Mouse (Mus musculus) MEL-GATA-1-ER (cell line): Measurements from ENCODE around the gene Pax7.

Experiments used
- DNase-seq: peaks from one replicate; pipeline ENCODE4 v3.0.0-alpha.2; 2012; ENCODE audit warnings: low read depth; ENCODE audit errors: extremely low read depth

Gene Pax7

DNA sequence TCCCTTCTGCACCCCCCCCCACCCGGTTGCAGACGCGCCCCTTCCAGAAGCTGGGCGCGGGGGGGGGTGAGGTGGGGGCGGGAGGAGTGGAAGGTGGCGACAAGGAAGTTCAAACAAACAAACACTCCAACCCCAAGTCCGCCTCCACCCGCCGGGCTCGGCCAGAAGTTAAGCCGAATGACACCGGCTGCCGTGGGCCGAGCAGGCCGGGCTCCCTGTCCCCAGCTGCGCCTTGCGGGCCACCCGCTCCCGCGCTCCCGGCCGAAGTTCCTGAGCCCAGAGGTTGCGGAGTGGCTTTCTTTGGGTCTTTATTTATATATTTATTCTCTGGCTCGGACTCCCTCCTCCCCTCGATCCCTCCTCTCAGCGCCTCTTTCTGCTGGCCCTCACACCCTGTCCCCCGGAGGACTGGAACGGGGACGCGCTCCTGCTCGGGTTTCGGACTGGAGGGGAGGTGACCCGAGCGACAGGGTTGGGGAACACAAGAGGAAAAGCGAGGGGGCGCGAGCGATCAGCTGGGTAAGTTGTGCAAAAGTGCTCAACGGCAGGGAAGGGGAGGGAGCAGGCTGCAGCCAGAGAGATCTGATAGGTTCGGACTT is at the start of gene Pax7:
Pax7 (minus strand) TSS at position 493 of the 599 bp plus-strand sequence.
- no peak for DNase-seq

DNA sequence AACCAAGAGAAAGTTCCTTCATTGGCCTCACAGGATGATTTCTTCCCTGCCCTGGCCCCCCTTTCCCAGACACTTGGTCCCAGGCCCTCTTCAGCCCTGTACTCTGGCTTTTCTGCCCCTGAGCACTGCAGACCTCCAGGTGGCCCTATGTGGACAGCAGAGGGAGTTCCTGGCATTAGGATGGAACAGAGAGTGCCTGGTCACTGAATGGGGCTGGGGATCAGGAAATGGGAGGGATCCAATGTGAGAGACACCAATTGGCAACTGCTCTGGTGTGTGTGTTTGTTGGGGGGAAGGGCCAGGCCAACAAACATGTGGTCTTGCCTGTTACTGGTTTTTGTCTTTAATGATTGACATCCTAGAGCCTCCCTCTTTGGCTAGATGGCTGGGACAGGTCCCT is 48.5 kb upstream of the Pax7 start:
- DNase-seq, result no peak

DNA sequence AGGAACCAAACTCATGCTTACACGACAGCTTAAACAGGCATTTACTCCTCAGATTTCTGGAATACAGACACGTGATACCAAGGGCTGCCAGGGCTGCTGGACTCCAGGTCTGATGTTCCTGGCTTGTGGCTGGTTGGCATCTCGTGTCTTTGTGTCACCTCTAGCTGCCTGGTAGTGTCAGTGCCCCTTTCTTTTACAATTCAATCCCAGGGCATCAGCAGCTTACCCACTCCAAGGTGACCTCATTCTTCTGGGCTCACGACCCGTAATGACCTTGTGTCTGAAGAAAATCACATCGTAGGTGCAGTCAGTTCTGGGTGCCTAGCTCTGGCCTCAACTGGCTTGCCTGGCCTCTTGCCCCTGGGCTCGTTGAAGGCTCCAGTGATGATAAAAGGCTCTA is 46.0 kb upstream of the Pax7 start:
- no peak for DNase-seq

DNA sequence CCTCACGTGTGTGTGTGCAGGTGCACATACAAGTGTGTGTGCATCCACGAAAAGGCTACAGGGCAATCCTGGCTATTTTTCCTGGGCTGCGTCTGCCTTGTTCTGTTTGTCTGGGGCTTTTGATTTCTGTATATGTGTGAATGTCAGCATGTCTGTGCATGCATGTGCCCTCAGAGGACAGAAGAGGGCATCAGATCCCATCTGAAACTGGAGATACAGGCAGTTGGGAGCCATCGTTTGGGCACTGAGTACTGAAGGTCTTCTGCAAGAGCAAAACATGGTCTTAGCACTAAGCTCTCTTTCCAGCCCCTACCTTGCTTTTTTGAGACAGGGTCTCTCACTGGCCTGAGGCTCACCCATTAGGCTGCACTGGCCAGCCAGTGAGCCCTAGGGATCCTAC is 45.1 kb upstream of the Pax7 start:
- DNase-seq, result no peak

DNA sequence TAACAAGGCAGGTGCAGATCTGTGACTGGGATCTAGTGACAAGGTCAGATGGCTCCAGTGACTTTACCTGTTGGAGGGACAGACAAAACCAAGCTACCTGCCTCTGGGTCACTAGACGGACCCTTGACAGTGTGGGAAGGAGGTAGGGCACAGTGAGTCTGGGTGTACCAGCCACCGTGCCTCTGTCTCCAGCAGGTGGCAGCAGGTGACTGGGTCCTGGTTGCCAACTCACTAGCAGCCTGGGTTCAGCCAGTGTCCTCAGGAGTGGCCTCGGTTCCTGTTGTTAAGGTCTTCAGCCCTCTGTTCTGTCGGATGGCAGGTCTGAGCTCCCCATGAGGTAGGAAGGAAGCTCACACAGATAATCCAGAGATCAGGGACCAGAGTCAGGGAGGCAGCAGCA is 43.9 kb upstream of the Pax7 start:
- no peak for DNase-seq

DNA sequence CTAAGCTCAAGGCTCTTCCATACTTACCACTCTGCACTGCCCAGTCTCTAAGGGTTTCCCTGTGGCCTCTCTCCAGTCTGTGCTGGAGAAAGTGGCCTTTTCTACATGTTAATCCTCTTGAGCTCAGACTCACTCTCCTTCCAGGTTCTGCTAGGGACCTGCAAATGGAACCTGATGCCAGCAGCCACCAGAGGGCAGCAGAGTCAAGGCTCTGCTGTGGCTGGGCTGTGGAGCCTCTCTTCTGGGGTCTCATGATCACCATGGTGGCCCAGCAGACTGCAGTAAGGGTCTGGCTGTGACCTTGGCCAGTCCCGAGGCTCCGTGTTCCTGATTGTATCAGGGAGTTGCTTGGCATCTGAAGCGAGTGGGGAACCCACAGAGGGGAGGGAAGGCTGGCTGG is 39.3 kb upstream of the Pax7 start:
- DNase-seq, result no peak

DNA sequence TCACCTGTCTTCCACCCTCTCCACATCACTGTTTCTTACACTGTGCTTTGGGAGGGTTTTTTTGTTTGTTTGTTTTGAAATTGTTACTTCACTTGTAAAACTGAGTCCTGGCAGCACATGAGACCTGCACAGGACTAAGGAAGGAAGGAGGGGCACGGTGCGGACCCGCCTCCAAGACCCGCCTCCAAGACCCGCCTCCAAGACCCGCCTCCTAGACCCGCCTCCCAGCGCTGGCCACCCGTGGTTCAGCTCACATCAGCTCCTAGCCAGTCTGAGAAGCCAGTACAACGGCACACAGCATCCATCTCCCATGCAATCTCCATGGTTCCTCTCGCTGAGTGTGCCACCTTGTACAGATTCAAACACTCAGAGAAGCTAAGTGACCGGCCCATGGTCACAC is 38.4 kb upstream of the Pax7 start:
- DNase-seq, result no peak

DNA sequence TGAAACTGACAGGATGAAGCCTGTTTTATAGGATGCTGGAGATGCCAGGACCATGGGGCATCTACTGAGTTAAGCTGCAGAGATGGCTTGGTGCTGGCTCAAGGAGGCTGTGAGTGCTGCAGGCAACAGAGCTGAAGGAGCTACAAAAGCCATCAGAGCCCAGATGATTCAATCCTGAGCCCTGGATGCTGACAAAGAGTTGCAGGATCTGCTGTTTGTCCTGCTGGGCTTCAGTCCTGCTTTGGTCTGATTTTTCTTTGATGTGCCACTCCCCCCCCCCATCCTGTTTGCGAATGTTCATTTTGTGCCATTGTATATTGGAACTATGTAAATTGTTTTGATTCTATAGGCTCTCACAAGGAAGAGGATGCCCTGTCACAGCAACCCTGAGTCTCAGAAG is 29.9 kb upstream of the Pax7 start:
- DNase-seq, result no peak

DNA sequence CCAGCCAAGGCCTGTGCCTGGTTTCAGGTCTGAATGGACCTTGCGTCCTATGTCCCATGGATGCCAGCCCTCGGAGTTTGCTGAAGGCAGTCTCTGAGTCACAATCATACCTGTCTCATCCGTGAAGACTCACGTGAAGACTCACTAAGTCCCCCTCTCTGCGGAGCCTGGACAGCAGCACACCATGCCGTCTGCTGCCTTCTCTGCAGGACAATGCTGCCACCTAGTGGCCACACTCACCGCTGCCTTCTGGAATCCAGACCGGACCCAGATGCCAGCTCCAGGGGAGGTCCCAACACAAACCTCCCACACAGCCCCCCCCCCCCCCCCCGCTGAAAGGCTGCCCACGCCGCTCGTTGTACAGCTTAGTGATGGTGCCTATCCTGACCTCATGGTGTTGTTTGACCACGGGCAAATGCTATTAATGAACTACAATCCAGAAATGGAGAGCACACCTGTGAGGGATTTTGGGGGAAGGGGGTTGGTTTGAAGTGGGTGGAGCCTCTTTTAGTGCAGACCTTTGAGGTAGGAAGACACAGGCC is 25.4 kb upstream of the Pax7 start:
- DNase-seq, result no peak

DNA sequence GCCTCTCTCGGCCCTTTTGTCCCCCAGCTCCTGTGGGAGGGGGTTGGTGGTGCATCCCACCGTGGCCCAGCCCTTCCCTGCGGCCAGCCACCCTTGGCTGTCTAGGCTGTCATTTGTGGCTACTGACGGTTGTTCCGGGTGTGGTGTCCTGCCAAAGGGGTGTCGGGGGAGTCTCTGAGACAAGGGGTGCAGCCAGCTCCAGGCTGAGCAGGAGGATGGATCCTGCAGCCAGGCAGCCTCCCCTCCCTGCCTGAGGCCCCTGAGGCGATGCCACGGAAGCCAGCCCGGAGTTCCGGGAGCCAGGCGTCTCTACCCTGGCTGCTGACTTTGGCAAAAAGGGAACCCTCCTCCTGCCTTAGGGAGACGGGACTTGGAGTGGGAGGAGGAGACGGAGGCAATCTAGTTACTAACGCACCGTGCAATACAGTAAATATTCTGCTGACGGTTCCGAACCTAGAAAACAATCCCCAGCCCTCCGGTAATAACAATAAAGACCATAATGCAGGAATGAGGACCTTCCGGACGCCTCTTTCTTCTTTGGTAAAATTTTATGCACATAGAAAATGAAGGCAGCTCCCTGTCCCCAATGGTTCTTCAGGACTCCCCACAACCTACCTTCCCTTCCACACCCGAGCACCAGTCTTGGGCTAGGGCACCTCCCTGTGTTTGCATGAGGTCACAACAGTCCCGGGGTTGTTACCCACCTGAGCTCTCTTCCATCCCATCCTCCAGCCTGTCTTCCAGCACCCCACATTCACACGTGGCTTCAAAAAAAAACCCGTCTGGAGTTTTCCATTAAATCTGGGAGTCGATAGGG is 19.1 kb upstream of the Pax7 start:
- no peak for DNase-seq

DNA sequence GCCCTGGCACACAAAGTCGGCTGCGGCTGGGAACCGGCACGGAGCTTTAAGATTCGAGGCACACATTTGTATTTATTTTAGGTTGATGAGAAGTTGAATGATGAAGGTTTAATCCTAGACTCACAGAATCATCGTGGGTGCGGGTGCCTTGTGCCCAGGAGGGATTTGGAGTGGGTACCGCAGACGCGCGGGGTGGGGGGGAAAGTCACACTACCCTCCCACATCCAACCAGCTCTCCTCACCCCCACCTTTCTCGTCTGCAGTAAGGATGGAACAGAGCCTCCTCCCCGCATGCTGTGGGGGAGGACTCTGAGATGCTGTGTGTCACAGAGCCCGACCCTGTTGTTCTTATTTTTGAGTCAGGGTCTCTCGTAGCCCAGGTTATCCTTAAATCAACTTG is 18.1 kb upstream of the Pax7 start:
- no peak for DNase-seq

DNA sequence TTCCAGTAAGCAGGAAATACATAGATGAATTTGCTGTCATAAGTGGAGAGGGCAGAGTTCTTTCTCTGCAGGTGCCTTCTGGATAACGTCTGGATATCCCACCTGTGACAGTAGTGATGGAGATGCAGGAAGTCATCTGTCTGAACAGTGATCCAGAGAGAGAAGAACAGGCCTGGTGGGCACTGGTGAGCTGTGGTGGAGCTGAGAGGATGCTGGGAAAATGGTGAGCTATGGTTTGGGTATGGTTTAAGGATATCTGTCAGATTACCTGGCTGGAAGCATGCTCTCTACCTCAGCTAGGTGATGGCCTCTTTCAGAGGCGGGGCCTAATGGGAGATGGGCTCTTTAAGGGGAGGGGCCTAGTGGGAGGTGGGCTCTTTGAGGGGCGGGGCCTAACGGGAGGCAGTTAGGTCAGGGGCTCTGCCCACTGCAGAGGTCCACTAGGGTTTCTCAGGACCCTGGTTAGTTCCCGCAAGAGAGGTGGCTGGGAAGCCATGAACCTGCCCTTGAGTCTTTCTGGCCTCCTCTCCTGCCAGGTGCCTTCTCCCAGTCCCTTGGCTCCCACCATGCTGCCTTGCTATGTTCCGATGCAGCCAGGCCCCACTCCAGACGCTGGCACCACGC is 17.3 kb upstream of the Pax7 start:
- no peak for DNase-seq

DNA sequence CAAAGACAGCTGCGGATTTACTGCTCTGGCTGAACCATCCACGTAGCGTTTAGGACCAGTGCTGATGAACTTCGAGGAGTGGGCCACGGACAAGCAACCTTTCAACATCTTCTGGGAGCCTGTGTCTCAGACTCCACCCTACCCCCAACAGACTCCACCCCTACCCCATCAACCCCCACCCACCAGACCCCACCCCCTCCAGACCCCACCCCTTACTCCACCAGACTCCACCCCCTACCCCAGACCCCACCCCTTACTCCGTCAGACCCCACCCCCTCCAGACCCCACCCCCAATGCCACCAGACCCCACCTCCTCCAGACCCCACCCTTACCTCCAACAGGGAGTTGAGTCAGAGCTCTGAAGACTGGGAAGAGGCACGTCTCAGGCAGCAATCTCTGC is 10.1 kb upstream of the Pax7 start:
- DNase-seq, result no peak

DNA sequence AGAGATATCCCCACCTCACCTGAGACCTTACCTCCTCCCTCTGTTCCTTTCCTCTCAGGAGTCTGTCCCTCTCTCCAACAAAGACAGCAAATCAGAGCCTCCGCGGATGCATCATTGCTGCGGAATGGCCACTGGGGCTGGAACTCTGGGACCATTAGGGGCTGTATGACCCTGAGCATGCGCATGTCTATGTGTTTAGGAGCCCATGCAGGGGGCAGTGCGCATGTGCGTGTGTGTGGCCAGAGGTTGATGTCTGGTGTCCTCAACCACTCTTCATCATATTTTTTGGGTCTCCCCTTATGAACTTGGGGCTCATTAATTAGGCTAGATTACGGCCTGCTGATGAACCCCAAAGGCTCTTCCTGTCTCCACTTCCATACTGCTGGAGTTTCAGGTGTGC is 9.6 kb upstream of the Pax7 start:
- no peak for DNase-seq

DNA sequence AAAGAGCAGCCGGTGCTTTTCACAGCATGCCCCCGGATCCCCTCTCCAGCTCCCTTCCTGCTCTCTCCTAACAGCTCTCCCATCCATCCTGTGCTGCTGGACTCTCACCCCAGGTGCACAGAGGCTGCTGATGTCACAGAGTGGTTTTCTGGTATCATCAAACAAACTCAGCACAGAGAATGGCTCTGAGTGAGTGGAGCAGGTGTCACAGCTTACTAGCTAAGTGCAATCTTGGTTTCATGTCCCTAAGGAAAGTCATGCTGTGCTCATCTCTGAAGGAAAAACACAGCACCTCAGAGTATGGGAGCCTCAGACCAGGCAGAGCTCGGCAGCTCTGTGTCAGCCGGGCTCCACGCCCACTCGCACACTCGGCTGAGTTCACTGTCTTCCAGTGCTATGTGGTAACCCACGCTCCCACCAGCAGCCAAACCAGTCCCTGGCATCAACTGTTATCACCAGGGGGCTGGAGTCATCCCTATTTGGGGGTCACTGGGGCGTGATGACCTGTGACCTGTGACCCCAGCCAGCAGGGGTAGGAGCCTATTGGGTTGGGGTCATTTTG is 7.7 kb upstream of the Pax7 start:
- no peak for DNase-seq

DNA sequence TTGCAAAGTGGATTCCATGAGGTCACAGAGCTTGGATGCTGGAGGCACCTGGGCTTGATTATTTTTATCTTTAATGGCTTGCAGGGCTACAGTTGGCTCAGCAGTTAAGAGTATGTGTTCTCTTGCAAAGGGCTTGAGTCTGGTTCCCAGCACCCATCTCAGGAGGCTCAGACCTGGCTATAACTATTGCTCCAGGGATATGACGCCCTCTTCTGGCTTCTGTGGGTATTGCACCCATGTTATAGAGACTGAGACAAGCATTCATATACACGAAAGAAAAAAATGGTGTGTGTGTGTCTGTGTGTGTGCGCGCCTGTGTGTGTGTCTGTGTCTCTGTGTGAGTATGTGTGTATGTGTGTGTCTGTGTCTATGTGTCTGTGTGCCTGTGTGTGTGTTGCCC is 7.1 kb upstream of the Pax7 start:
- DNase-seq, result no peak

DNA sequence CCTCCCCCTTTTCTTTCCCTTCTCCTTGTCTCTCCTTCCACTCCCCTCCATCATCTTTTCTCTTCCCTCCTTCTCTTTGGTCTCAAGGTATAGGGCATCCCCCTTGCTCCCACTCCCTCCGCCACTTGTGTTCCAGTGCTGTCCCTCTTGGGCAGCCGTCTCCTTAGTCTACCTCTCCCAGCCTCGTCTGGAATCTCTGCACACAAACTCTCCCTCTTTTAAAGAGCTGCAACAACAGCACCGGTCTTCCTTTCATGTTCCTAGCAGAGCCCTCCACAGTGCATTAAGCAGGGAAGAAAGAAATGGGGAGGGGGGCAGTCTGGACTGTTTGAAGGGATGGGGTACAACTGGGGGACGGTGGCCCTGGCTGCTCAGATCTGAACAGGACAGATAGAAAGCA is 3.4 kb upstream of the Pax7 start:
- no peak for DNase-seq

DNA sequence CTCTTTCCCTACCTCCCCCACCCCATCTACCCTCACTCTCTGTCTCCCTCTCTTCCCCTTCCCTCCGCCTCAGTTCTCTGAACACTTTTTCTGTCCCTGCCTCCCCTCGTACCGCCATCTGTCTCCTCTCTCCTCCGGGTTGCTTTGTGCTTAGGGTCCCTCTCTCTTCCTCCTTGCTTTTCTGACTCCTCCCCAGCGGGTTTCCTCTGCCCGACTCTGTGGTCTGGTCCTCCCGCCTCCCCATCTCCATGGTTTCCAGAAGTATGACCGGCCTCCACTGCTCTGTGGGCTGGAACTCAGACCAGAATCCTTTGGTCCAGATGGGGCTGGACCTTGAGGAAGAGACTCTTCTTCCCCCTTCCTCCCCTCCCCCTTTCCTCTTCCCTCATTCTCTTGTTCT is 2.9 kb upstream of the Pax7 start:
- DNase-seq, result no peak

DNA sequence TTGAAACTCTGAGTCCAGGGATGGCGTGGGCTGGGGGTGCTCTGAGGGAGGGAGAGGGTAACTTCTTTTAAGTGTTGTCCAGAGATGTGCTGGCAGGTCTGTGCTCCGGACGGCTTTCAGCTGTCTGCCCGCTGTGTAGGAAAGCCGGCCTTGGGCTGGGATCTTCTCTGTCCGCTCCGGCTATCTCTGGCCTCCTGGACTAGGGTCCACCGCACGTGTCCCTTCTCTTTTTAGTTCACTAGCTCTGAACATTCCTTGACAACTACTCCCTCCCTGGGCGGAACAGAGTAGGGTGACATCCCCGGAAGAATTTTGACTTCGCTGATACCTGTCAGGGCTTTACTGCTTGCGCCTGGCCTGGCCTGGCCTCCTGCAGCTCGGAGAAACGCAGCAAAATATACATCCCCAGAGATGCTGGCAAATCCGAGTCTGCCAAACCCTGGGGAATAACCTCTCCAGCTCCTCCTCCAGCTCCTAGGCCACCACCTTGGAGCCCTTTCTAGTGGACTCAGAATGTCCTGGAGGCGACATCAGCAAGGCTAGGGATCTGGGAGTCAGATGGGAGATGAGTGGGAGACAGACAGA is 581 bp upstream of the Pax7 start:
- DNase-seq, result no peak

DNA sequence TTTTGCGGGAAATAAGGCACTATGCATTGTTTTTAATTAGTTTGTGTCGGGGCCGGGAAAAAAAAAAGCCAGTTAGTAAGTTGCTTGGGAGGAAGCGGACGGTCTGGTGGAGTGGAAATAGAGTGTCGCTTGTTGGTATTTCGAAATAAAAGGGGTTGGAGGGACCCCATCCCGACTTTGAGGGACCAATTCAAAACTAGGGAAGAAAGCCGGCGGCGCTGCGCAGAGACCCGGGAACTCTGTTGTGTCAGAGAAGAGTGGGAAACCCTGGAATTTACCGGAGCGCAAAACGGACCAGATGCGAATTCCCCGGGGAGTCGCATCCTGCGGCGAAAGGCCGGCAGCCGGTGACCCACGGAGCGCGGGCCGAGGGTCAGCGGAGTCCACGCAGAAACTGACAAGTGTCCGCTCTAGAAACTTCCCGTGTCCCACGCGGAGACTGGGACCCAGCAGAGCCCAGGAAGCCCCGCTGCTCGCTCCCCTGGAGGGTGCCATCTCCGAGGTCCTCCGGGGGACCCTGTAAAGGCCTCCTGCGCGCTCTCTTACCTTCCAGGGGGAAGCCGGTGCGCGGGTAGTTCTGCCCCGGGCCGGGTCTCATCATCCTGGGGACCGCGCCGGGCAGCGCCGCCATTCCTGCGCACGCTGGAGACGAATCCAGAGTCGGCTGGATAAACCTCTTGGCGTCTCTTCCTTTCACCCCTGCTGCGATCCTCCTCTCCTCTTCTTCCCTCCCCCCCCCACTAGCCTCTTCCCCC is 870 bp downstream of the Pax7 start:
- DNase-seq, result no peak
